Mouse (Mus musculus) urinary bladder, postnatal 4 days (tissue): ENCODE measurements around the gene Sf3b6.

Source experiments
- DNase-seq, 2 experiments: peaks; one replicate each; pipeline ENCODE4 v3.0.0; 2021 to 2022; ENCODE audit warnings: low spot score in 2 of 2

Gene Sf3b6

GRCm38 (mm10) chr12:4840741-4841140 lies 23.4 kb downstream of the Sf3b6 start:
- DNase-seq = no peak

GRCm38 (mm10) chr12:4841392-4841887 lies 24.1 kb downstream of the Sf3b6 start, which contains the start of gene Fkbp1b:
Gene Fkbp1b, minus strand, starts transcription at chr12:4841591.
- DNase-seq = peak in 1 of 2 experiments; percentile 41

GRCm38 (mm10) chr12:4842456-4842855 lies 25.1 kb downstream of the Sf3b6 start:
- no peak for DNase-seq

- peak; percentile 82 to 85 for DNase-seq
Measured at GRCm38 (mm10) chr12:4842890-4843597, 25.7 kb downstream of the Sf3b6 start, which contains the start of gene Wdcp. Gene Wdcp, plus strand, starts transcription at chr12:4843303.

- DNase-seq = no peak
Measured at GRCm38 (mm10) chr12:4843741-4844140, 26.4 kb downstream of the Sf3b6 start.

GRCm38 (mm10) chr12:4856160-4856559 lies 38.8 kb downstream of the Sf3b6 start:
- no peak for DNase-seq

GRCm38 (mm10) chr12:4856834-4857233 lies 39.5 kb downstream of the Sf3b6 start:
- DNase-seq = no peak

- no peak for DNase-seq
Measured at GRCm38 (mm10) chr12:4859241-4859914, 42.0 kb downstream of the Sf3b6 start.

- no peak for DNase-seq
Measured at GRCm38 (mm10) chr12:4862672-4863071, 45.3 kb downstream of the Sf3b6 start.

- no peak for DNase-seq
Measured at GRCm38 (mm10) chr12:4863654-4864337, 46.5 kb downstream of the Sf3b6 start.

GRCm38 (mm10) chr12:4864338-4864690 lies 47.0 kb downstream of the Sf3b6 start:
- no peak for DNase-seq

- no peak for DNase-seq
Measured at GRCm38 (mm10) chr12:4868924-4869323, 51.6 kb downstream of the Sf3b6 start.

GRCm38 (mm10) chr12:4871260-4871659 lies 53.9 kb downstream of the Sf3b6 start:
- no peak for DNase-seq

- DNase-seq = no peak
Measured at GRCm38 (mm10) chr12:4872273-4872672, 54.9 kb downstream of the Sf3b6 start.

GRCm38 (mm10) chr12:4872983-4873477 lies 55.7 kb downstream of the Sf3b6 start:
- DNase-seq = no peak

GRCm38 (mm10) chr12:4873531-4873930 lies 56.2 kb downstream of the Sf3b6 start:
- DNase-seq = no peak

GRCm38 (mm10) chr12:4874161-4874927 lies 57.0 kb downstream of the Sf3b6 start, which contains the start of gene Mfsd2b:
Gene Mfsd2b, minus strand, starts transcription at chr12:4874359.
- DNase-seq = peak; percentile 54 to 73

- DNase-seq = no peak
Measured at GRCm38 (mm10) chr12:4875623-4876022, 58.3 kb downstream of the Sf3b6 start.
